Mouse (Mus musculus) stomach, postnatal 0 days (tissue): ENCODE measurements around the gene Abhd8. TPM values are rescaled to one million over a fixed set of nuclear protein-coding genes. Genes with fewer than 3 reads are reported as not detected.

Experiments used
- ATAC-seq: fragments of 200-750 bp; cut with Nextera tagmentation; 2 replicates; pipeline ENCODE4 v1.8.0; 2017; ENCODE audit not compliant: low FRiP score, low TSS enrichment
- DNase-seq: peaks from one replicate; pipeline ENCODE4 v3.0.0-alpha.2; 2016; ENCODE audit warnings: low spot score
- H3K27ac ChIP-seq: fragments of 300-500 bp; sonication (generic); replicated peaks from 2 replicates; pipeline ENCODE4 v1.5.1; 2014; ENCODE audit warnings: mild to moderate bottlenecking, control low read depth
- H3K27me3 ChIP-seq: fragments of 300-500 bp; sonication (generic); 2 replicates; pipeline ENCODE4 v1.6.1; 2014; ENCODE audit warnings: low read length; ENCODE audit not compliant: control insufficient read depth, insufficient read depth
- H3K36me3 ChIP-seq: fragments of 300-500 bp; sonication (generic); 2 replicates; pipeline ENCODE4 v1.6.1; 2014; ENCODE audit warnings: low read length, mixed read lengths; ENCODE audit not compliant: control insufficient read depth, insufficient read depth
- H3K4me1 ChIP-seq: fragments of 300-500 bp; sonication (generic); replicated peaks from 2 replicates; pipeline ENCODE4 v1.6.1; 2014; ENCODE audit warnings: antibody characterized with exemption; ENCODE audit not compliant: control insufficient read depth, insufficient read depth
- H3K4me2 ChIP-seq: fragments of 300-500 bp; sonication (generic); replicated peaks from 2 replicates; pipeline ENCODE4 v1.6.1; 2014; ENCODE audit warnings: low read depth, mild to moderate bottlenecking, control low read depth, moderate library complexity
- H3K4me3 ChIP-seq: fragments of 300-500 bp; sonication (generic); 2 replicates; pipeline ENCODE4 v1.5.1; 2014; ENCODE audit warnings: low read depth, low read length, control low read depth
- H3K9ac ChIP-seq: fragments of 300-500 bp; sonication (generic); 2 replicates; pipeline ENCODE4 v1.6.1; 2014; ENCODE audit warnings: mild to moderate bottlenecking, low read length, control low read depth, mixed read lengths
- H3K9me3 ChIP-seq: fragments of 300-500 bp; sonication (generic); 2 replicates; pipeline ENCODE4 v1.6.1; 2016; ENCODE audit warnings: low read length; ENCODE audit not compliant: control insufficient read depth
- CTCF ChIP-seq: IDR thresholded peaks from 2 replicates; pipeline ENCODE4 v1.5.1; 2016; ENCODE audit warnings: antibody characterized with exemption, low read depth, mild to moderate bottlenecking, moderate library complexity
- EP300 ChIP-seq: optimal IDR thresholded peaks from 2 replicates; pipeline ENCODE3; 2016; ENCODE audit warnings: antibody characterized with exemption
- WGBS: fragments of 180-500 bp; shearing (Covaris S2); extraction: QIAGEN DNeasy Blood & Tissue Kit; methylation state at CpG from one replicate; pipeline ENCODE4 v1.1.7; 2014; 5-methylcytosine and 5-hydroxymethylcytosine counted together
- polyA plus RNA-seq: library from polyadenylated mRNA; unstranded; fragments of >200 nt; fragmentation: Nextera tagmentation; extraction: Ambion mirVana; gene quantifications from 2 replicates; pipeline ENCODE4 v1.2.1, GENCODE M21; 2015

Gene Abhd8
- polyA plus RNA-seq, 1 experiment from 2014 or later = 22.1 TPM

DNA sequence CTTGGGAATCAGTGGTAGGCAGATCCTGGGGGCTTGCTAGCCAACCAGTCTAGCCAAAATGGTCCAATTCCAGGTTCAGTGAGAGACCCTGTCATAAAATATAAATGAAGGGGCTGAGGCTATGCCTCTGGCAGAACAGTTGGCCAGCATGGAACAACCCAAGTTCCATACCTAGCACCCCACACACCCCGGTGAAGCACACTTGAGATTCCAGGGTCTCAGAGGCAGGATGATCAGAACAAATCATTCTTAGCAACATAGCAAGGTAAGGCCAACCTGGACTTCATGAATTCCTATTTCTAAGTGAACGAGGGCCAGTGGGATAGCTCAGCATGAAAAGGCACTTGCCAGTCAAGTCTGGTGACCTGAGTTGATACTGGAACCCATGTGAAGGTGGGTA, 3.7 kb upstream of the Abhd8 start:
- H3K9ac ChIP-seq = no peak overlapping the region
- no peak overlapping the region for H3K4me3 ChIP-seq
- no peaks in the 10 kb centered on the region; the same call in 1 of the 2 replicates for H3K36me3 ChIP-seq
- no peak for ATAC-seq
- H3K27me3 ChIP-seq = no peaks in the 10 kb centered on the region
- no peaks in the 10 kb centered on the region for H3K9me3 ChIP-seq
- no peak for TF ChIP-seq CTCF
- TF ChIP-seq EP300 = no peak
- no peak overlapping the region for H3K27ac ChIP-seq
- peaks cover 13% of the 10 kb centered on the region for H3K4me1 ChIP-seq
- H3K4me2 ChIP-seq = no peak overlapping the region
- WGBS = 94% methylated on average over 2 of the region's 2 CpGs
- DNase-seq = no peak

DNA sequence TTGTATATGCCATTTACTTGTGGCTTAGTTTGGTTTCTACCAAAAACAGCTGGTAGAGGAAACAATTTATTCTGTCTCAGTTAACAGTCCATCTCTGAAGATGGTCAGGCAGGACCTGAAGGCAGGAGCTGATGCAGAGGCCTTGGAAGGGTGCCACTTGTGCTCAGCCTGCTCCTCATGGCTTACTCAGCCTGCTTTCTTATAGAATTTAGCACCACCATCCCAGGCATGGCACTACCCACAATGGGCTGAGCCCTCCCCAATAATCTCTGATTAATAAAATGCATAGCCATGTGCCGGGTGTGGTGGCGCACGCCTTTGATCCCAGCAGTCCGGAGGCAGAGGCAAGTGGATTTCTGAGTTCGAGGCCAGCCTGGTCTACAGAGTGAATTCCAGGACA, 2.7 kb upstream of the Abhd8 start:
- no peak for ATAC-seq
- no peaks in the 10 kb centered on the region for H3K9me3 ChIP-seq
- TF ChIP-seq EP300 = no peak
- no peak for TF ChIP-seq CTCF
- H3K27me3 ChIP-seq = no peaks in the 10 kb centered on the region
- no peak overlapping the region for H3K4me2 ChIP-seq
- peaks cover 13% of the 10 kb centered on the region for H3K4me1 ChIP-seq
- H3K9ac ChIP-seq = no peak overlapping the region
- no peak for DNase-seq
- H3K27ac ChIP-seq = no peak overlapping the region
- 95% methylated on average over 5 of the region's 5 CpGs for WGBS
- H3K36me3 ChIP-seq = peaks cover 2% of the 10 kb centered on the region; the same call in 1 of the 2 replicates
- no peak overlapping the region for H3K4me3 ChIP-seq

DNA sequence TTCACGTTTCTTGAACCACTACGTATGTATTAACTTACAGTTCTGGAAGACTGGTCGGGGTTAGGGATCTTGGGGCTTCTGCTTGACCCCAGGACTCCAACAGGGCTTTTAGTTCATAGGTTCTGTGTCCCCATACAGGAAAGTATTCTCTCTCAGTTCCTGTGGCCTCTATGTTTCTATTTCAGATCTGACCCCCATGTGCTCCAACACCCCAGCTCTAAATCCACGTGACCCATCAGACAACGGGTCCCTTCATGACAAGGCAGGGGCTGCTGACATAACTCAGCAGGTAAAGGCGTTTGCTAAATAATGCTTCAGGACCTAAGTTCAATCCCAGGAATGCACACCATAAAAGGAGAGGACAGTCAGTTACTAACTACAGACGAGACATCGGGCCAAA, 2.3 kb upstream of the Abhd8 start:
- 72% methylated on average over 8 of the region's 8 CpGs for WGBS
- Histone ChIP-seq H3K4me2 (peak overlapping the region; percentile 84), H3K27ac (no peak overlapping the region), H3K27me3 (no peaks in the 10 kb centered on the region), H3K4me3 (peak overlapping the region; percentile 68; the same call in 1 of the 2 replicates), H3K4me1 (peaks cover 13% of the 10 kb centered on the region), H3K36me3 (peaks cover 5% of the 10 kb centered on the region; the same call in 1 of the 2 replicates), H3K9ac (peak overlapping the region; percentile 71; the same call in 1 of the 2 replicates), H3K9me3 (no peaks in the 10 kb centered on the region)
- DNase-seq = no peak
- no peak for ATAC-seq
- no peak for TF ChIP-seq EP300
- TF ChIP-seq CTCF = no peak

DNA sequence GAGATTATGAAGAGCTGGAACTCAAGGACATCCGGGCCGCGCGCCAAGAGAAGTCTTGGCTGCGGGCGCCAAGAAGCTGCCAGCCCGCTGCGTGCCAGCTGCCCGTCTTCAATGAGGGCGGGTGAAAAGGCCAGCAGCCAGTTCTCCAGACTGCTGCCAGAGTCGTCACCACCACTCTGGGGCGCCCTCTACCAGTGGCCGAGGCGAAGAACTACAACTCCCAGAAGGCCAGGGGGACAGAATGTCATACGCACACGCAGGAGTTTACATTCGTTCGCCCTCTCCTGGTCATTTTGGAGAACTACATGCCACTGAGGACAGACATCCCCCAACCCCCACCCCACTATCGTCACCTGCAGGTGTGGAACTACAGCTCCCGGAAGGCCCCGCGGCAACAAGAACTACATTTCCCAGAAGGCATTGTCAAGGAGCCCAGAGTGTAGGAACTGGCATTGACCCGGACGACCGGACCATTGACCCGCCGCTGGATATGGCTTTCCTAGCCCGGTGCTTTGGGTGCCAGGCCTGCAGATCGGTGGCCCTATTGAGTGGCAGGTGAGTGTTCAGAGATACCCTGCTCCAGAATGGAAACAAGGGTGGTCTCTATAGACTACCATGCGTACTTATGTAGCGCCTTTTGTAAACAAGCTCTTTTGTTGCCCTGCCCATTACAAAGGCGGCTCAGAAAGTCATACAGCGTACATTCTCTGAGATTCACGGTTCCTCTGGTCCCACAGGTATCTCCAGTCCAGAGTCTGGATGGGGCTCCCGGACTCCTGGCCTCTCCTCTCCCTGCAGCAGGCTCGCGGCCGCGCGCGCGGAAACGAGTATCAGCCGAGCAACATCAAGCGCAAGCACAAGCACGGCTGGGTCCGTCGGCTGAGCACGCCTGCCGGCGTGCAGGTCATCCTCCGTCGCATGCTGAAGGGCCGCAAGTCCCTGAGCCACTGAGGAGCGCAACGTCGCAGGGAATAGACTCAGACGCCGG, 1.4 kb upstream of the Abhd8 start, which contains the start of gene Mrpl34:
Mrpl34 (plus strand) TSS at position 447 of the 988 bp plus-strand sequence.
- no peaks in the 10 kb centered on the region for H3K27me3 ChIP-seq
- no peaks in the 10 kb centered on the region for H3K9me3 ChIP-seq
- ATAC-seq (peak; percentile 83), DNase-seq (peak; percentile 97)
- peak; percentile 51 for TF ChIP-seq EP300
- TF ChIP-seq CTCF = peak; percentile 98
- peak within 1 kb of the TSS; percentile 81 for H3K4me3 ChIP-seq
- H3K4me1 ChIP-seq = peaks cover 13% of the 10 kb centered on the region
- H3K4me2 ChIP-seq = peak within 1 kb of the TSS; percentile 93
- peak within 1 kb of the TSS; percentile 72 for H3K9ac ChIP-seq
- H3K27ac ChIP-seq = peak within 1 kb of the TSS; percentile 84
- H3K36me3 ChIP-seq = peaks cover 5% of the 10 kb centered on the region; the same call in 1 of the 2 replicates
- WGBS = under 1% methylated on average over 58 of the region's 59 CpGs

DNA sequence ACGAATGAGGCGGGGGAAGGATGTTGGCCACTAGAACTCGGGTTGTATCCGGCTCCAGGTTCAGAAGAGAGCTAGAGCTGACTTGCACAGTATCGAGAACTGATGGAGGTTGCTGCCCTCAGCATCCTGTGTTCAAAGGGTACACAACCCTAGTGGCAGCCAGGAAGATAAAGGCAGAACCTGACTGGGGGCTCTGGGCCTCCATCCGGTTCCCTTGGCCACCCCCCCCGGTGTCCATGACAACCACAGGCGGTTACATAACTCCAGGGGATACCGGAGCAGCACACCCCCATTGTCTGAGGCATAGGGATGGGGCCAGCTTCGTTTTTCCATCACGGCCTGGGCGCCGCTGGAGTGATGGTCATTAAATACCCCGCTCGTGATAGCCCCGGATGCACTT, 669 bp downstream of the Abhd8 start:
- peak overlapping the region; percentile 93 for H3K4me2 ChIP-seq
- H3K36me3 ChIP-seq = peaks cover 5% of the 10 kb centered on the region; the same call in 1 of the 2 replicates
- 7% methylated on average over 16 of the region's 16 CpGs for WGBS
- TF ChIP-seq CTCF (no peak), EP300 (no peak)
- H3K27ac ChIP-seq = peak overlapping the region; percentile 53
- peak overlapping the region; percentile 72 for H3K9ac ChIP-seq
- H3K4me3 ChIP-seq = peak overlapping the region; percentile 81
- DNase-seq = no peak
- peaks cover 13% of the 10 kb centered on the region for H3K4me1 ChIP-seq
- ATAC-seq = no peak
- H3K27me3 ChIP-seq = no peaks in the 10 kb centered on the region
- no peaks in the 10 kb centered on the region for H3K9me3 ChIP-seq
